Mouse (Mus musculus) neutrophil, adult 65 days (primary cell): ENCODE results near the gene Gm12248. TPM values are rescaled to one million over a fixed set of nuclear protein-coding genes. Genes with fewer than 3 reads are reported as not detected.

Source experiments
- total RNA-seq: library from RNA; stranded (reverse); gene quantifications from 2 replicates; pipeline ENCODE4 v1.2.4, GENCODE M21; 2023

Gm12248 gene
- not detected in 2 replicates for total RNA-seq

DNA sequence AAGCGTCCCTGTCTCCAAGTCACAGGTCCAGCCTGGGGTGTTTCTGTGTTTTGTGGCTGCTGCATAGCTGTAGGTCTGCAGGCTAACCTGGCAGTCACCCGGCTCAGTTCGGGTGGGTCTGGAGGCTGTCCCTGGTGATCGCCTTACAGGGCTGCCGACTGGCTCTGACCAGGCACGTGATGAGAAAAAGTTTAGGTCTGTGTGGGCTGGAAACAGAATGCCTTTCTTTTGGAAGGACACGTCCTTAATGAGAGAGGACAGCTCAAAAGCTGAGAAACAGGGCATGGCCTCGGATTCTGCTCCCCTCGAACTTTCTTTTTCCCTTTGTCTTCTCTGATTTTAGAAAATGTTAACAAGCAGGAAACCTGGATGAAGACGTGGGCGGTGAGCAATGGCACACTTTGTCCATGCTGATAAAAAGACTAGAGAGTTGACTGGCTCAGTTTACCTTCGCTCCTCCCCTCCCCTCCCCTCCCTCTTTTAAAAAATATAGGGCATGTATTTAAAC lies at the start of gene Gm12248:
Gene Gm12248 (minus strand): TSS at position 114 of the 508 bp plus-strand sequence.

DNA sequence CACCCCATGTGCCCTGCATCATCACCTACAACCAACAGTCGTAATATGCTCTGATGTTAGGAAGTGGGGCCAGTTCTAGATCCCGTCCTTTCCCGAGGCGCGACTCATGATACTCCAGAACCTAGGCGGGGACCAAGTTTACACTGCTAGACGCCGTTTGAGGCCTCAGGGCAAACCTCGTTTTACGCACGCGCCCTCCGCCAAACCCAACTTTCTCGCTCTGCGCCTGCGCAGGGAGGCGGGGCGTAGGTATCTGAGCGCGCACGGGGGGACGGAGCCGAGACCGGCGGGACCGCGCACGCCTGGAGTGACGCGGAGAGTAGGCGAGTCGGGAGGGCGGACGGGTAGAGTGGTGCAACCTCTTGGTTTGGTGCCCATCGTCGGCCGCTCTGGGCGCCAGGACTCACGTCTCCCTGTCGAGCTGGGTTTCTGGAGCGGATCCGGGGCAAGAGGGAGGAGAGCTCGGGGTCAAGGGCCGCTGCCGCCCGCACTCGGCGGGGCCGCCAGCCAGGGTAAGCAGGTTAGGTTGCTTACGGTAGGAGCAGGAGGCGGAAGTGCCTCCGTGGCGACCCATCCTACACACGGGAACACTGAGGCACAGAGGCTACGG lies 10.9 kb upstream of the Gm12248 start, which contains the start of gene Cnot8:
Gene Cnot8 (plus strand): TSS at position 457 of the 610 bp plus-strand sequence.

Other genes starting within 250 kb of the Gm12248 start
- gene Larp1, start 84.1 kb downstream of the Gm12248 start, total RNA-seq: 44.4 and 57.2 TPM in 2 replicates
- gene Cnot8, start 11.0 kb upstream of the Gm12248 start, total RNA-seq: 31.0 and 33.4 TPM in 2 replicates
- gene Gemin5, start 75.4 kb upstream of the Gm12248 start, total RNA-seq: 4.5 and 5.0 TPM in 2 replicates
- gene Mrpl22, start 78.5 kb upstream of the Gm12248 start, total RNA-seq: 7.8 and 11.0 TPM in 2 replicates
- gene Igtp, start 106.4 kb upstream of the Gm12248 start, total RNA-seq: 5.3 and 10.0 TPM in 2 replicates
- 3.3 and 4.9 TPM in 2 replicates for gene Irgm2, start 106.5 kb upstream of the Gm12248 start, total RNA-seq
- 84.1 and 93.8 TPM in 2 replicates for gene 4930438A08Rik, start 181.7 kb upstream of the Gm12248 start, total RNA-seq
- 9.9 and 13.5 TPM in 2 replicates for gene Zfp692, start 213.9 kb upstream of the Gm12248 start, total RNA-seq
- gene Zfp672, start 237.2 kb upstream of the Gm12248 start, total RNA-seq: 13.5 and 20.9 TPM in 2 replicates
- gene Sh3bp5l, start 237.6 kb upstream of the Gm12248 start, total RNA-seq: 26.4 and 32.8 TPM in 2 replicates